Comparison of ENCODE assay signal across 22 mouse cellular contexts in genomic region chr9:47957881-47958280, GRCm38 (mm10).
DNase-seq lines count a peak whose midpoint lies in the region; ATAC-seq lines count a peak whose summit lies in the region.
"Had no signal": no experiment of that assay in that cellular context is flagged by ENCODE, and none has a peak within 500 bp of the region (broad histone marks: within the 10 kb centered on the region; RNA-seq: fewer than 3 reads in every experiment).

No protein-coding gene starts in this region.

- no peak overlapping the region for H3K9ac ChIP-seq in forebrain, embryonic 16.5 days (replicated peaks; ENCODE audit: low read depth, low read length)
- H3K9ac ChIP-seq: heart, embryonic 12.5 days; hindbrain, embryonic 15.5 days; limb, embryonic 12.5 days; liver, embryonic 13.5 days; lung, embryonic 15.5 days; midbrain, embryonic 13.5 days; neural tube, embryonic 15.5 days; stomach, embryonic 15.5 days had no signal

- no peak overlapping the region for H3K4me2 ChIP-seq in forebrain, embryonic 16.5 days (ENCODE audit: low read length)
- H3K4me2 ChIP-seq: heart, embryonic 12.5 days; hindbrain, embryonic 15.5 days; limb, embryonic 12.5 days; liver, embryonic 13.5 days; lung, embryonic 15.5 days; midbrain, embryonic 13.5 days; neural tube, embryonic 15.5 days; stomach, embryonic 15.5 days had no signal

- H3K36me3 ChIP-seq in forebrain, embryonic 16.5 days (ENCODE audit: control insufficient read depth, insufficient read depth), result no peaks in the 10 kb centered on the region
- H3K36me3 ChIP-seq in forebrain, embryonic 10.5 days (replicated peaks), result no peaks in the 10 kb centered on the region
- H3K36me3 ChIP-seq: heart, embryonic 12.5 days; hindbrain, embryonic 15.5 days; limb, embryonic 12.5 days; liver, embryonic 13.5 days; lung, embryonic 15.5 days; midbrain, embryonic 13.5 days; neural tube, embryonic 15.5 days; stomach, embryonic 15.5 days had no signal

- H3K9me3 ChIP-seq in forebrain, embryonic 16.5 days (ENCODE audit: control insufficient read depth, low read length), result 0 out of 2 replicates have a peak, but pooled peaks cover 2% of the 10 kb centered on the region
- peaks cover 18% of the 10 kb centered on the region; the same call in 1 of the 2 replicates for H3K9me3 ChIP-seq in forebrain, embryonic 10.5 days
- H3K9me3 ChIP-seq: liver, embryonic 13.5 days; lung, embryonic 15.5 days; neural tube, embryonic 15.5 days; stomach, embryonic 15.5 days had no signal

- no peak for ATAC-seq in forebrain, embryonic 16.5 days
- ATAC-seq in CD4-positive, CD25-positive, alpha-beta regulatory T cell, adult 4 months, result no peak
- ATAC-seq: intestine, embryonic 16.5 days; midbrain, embryonic 13.5 days had no signal

- peaks cover 2% of the 10 kb centered on the region; the same call in 1 of the 2 replicates for H3K4me1 ChIP-seq in forebrain, embryonic 16.5 days (replicated peaks; ENCODE audit: control insufficient read depth, insufficient read depth, low read length)
- peaks cover 19% of the 10 kb centered on the region for H3K4me1 ChIP-seq in forebrain, embryonic 10.5 days
- H3K4me1 ChIP-seq: heart, embryonic 12.5 days; liver, embryonic 13.5 days; lung, embryonic 15.5 days; stomach, embryonic 15.5 days had no signal

- no peak overlapping the region for H3K4me3 ChIP-seq in forebrain, embryonic 16.5 days (replicated peaks; ENCODE audit: low read length)
- no peak overlapping the region for H3K4me3 ChIP-seq in forebrain, embryonic 10.5 days
- H3K4me3 ChIP-seq: heart, embryonic 12.5 days; hindbrain, embryonic 15.5 days; layer of hippocampus, adult 2 months; limb, embryonic 12.5 days; liver, embryonic 13.5 days; lung, embryonic 15.5 days; midbrain, embryonic 13.5 days; myocyte; neural tube, embryonic 15.5 days; stomach, embryonic 15.5 days had no signal

- no peak for DNase-seq in forebrain, embryonic 10.5 days (ENCODE audit: extremely low spot score, low spot score)
- peak; percentile 73 for DNase-seq in right cerebral cortex, adult 18-20 months
- no peak for DNase-seq in right cerebral cortex, postnatal 4 days
- DNase-seq in right cerebral cortex, adult 2 months (ENCODE audit: low spot score in 2 of 2), result peak; percentile 56 to 69
- DNase-seq in gastrocnemius, adult 8-10 months (ENCODE audit: low spot score in 2 of 2), result no peak
- DNase-seq: adrenal gland, postnatal 10 days; cerebellum, adult 18-20 months; heart, postnatal 36 days; liver, embryonic 13.5 days; thymus, postnatal 25 days had no signal

- peak overlapping the region; percentile 37; the same call in 1 of the 2 replicates for H3K27ac ChIP-seq in forebrain, embryonic 16.5 days (ENCODE audit: low read length)
- no peak overlapping the region for H3K27ac ChIP-seq in forebrain, embryonic 10.5 days
- H3K27ac ChIP-seq: hindbrain, embryonic 15.5 days; layer of hippocampus, adult 2 months; limb, embryonic 12.5 days; liver, embryonic 13.5 days; lung, embryonic 15.5 days; midbrain, embryonic 13.5 days; neural tube, embryonic 15.5 days; stomach, embryonic 15.5 days had no signal

- WGBS in forebrain, embryonic 16.5 days, result 44% methylated on average over 3 of the region's 3 CpGs
- WGBS in forebrain, embryonic 10.5 days, result 92% methylated on average over 3 of the region's 3 CpGs

- H3K27me3 ChIP-seq in forebrain, embryonic 16.5 days (replicated peaks; ENCODE audit: control insufficient read depth, insufficient read depth, low read length), result no peaks in the 10 kb centered on the region
- H3K27me3 ChIP-seq in forebrain, embryonic 10.5 days (ENCODE audit: poor library complexity, severe bottlenecking), result no peaks in the 10 kb centered on the region
- H3K27me3 ChIP-seq: heart, embryonic 12.5 days; hindbrain, embryonic 15.5 days; limb, embryonic 12.5 days; liver, embryonic 13.5 days; lung, embryonic 15.5 days; midbrain, embryonic 13.5 days; neural tube, embryonic 15.5 days; stomach, embryonic 15.5 days had no signal

Comparison
In these comparisons a context has a peak if more than half of its experiments do, and no peak if none do; other contexts are left out.
1. DNase-seq: peak in right cerebral cortex, adult 18-20 months (single experiment) and right cerebral cortex, adult 2 months (2 of 2); none in forebrain, embryonic 10.5 days (single experiment), right cerebral cortex, postnatal 4 days (single experiment) and gastrocnemius, adult 8-10 months (0 of 2).